Comparison of ENCODE assay signal across 8 mouse cellular contexts in genomic region chr17:71662751-71663250, GRCm38 (mm10). TPM values are rescaled to one million over a fixed set of nuclear protein-coding genes. Genes with fewer than 3 reads are reported as not detected.
DNase-seq lines count a peak whose midpoint lies in the region; ATAC-seq lines count a peak whose summit lies in the region.

No protein-coding gene starts in this region.

- WGBS in forebrain, embryonic 13.5 days, result 9% methylated on average over 21 of the region's 21 CpGs
- WGBS in large intestine, adult 2 months, result 10% methylated on average over 21 of the region's 21 CpGs
- WGBS in liver, embryonic 16.5 days (ENCODE audit: insufficient replicate concordance), result 8% methylated on average over 21 of the region's 21 CpGs
- 12% methylated on average over 21 of the region's 21 CpGs for WGBS in neural tube, embryonic 13.5 days

- peak; percentile 92 for ATAC-seq in forebrain, embryonic 13.5 days
- 0 out of 2 replicates have a peak, but pooled peaks have one; percentile 30 for ATAC-seq in liver, embryonic 16.5 days (ENCODE audit: low read depth)
- ATAC-seq in neural tube, embryonic 13.5 days (ENCODE audit: low read depth), result peak; percentile 90

- H3K4me2 ChIP-seq in forebrain, embryonic 13.5 days, result peak overlapping the region; percentile 68
- peak overlapping the region; percentile 57 for H3K4me2 ChIP-seq in liver, embryonic 16.5 days (ENCODE audit: low read depth, low read length)
- H3K4me2 ChIP-seq in neural tube, embryonic 13.5 days, result peak overlapping the region; percentile 60

- H3K4me3 ChIP-seq in forebrain, embryonic 13.5 days, result peak overlapping the region; percentile 33
- H3K4me3 ChIP-seq in liver, embryonic 16.5 days (ENCODE audit: low read depth, low read length), result peak overlapping the region; percentile 40
- peak overlapping the region; percentile 31 for H3K4me3 ChIP-seq in neural tube, embryonic 13.5 days

- intact Hi-C loops in heart, postnatal 14 days (cut with DNase I), result loop anchor here (1.0 to 10.0 kb wide), 4 partner anchors 212 to 1120 kb away; no protein-coding TSS in a partner anchor

- H3K9me3 ChIP-seq in forebrain, embryonic 13.5 days (replicated peaks), result no peaks in the 10 kb centered on the region
- no peaks in the 10 kb centered on the region for H3K9me3 ChIP-seq in liver, embryonic 16.5 days (replicated peaks; ENCODE audit: control insufficient read depth, low read length)
- H3K9me3 ChIP-seq in neural tube, embryonic 13.5 days, result no peaks in the 10 kb centered on the region

- H3K36me3 ChIP-seq in forebrain, embryonic 13.5 days (ENCODE audit: poor library complexity, severe bottlenecking), result peaks cover 8% of the 10 kb centered on the region
- no peaks in the 10 kb centered on the region for H3K36me3 ChIP-seq in liver, embryonic 16.5 days (ENCODE audit: control insufficient read depth, insufficient read depth)
- H3K36me3 ChIP-seq in neural tube, embryonic 13.5 days, result peaks cover 11% of the 10 kb centered on the region

- no peaks in the 10 kb centered on the region for H3K4me1 ChIP-seq in forebrain, embryonic 13.5 days
- H3K4me1 ChIP-seq in liver, embryonic 16.5 days (ENCODE audit: control insufficient read depth, low read depth, low read length), result peaks cover 2% of the 10 kb centered on the region; the same call in 1 of the 2 replicates
- 0 out of 2 replicates have a peak, but pooled peaks cover 5% of the 10 kb centered on the region for H3K4me1 ChIP-seq in neural tube, embryonic 13.5 days (replicated peaks)

- H3K27me3 ChIP-seq in forebrain, embryonic 13.5 days, result no peaks in the 10 kb centered on the region
- no peaks in the 10 kb centered on the region for H3K27me3 ChIP-seq in liver, embryonic 16.5 days (ENCODE audit: control insufficient read depth, insufficient read depth, low read depth, low read length)
- no peaks in the 10 kb centered on the region for H3K27me3 ChIP-seq in neural tube, embryonic 13.5 days

- H3K9ac ChIP-seq in forebrain, embryonic 13.5 days, result 0 out of 2 replicates have a peak overlapping the region, but pooled peaks have one; percentile 26
- no peak overlapping the region for H3K9ac ChIP-seq in liver, embryonic 16.5 days (ENCODE audit: low read depth, low read length)
- H3K9ac ChIP-seq in neural tube, embryonic 13.5 days, result no peak overlapping the region

- H3K27ac ChIP-seq in forebrain, embryonic 13.5 days, result no peak overlapping the region
- H3K27ac ChIP-seq in liver, embryonic 16.5 days (ENCODE audit: low read length), result no peak overlapping the region
- H3K27ac ChIP-seq in neural tube, embryonic 13.5 days (replicated peaks), result no peak overlapping the region; the same call in 1 of the 2 replicates

- DNase-seq in CD8-positive naive resting alpha-beta T cell, adult 2 months (ENCODE audit: low read depth in 2 of 2, low spot score in 2 of 2), result peak; percentile 35 to 52
- DNase-seq in c-Kit-positive CD71-negative TER-119-negative erythroid progenitor cells, embryonic 14.5 days (ENCODE audit: low read depth), result peak; percentile 64
- DNase-seq in heart, postnatal 14 days, result peak; percentile 67 to 81
- DNase-seq in large intestine, adult 2 months (ENCODE audit: low read depth, low spot score), result peak; percentile 18
- peak; percentile 51 for DNase-seq in testis, postnatal 14 days (ENCODE audit: low spot score)

RNA-seq across cellular contexts. Expression of gene Togaram2, which starts 10.3 kb away (rescaled TPM):
- 0.22 and 0.52 TPM in 2 replicates for polyA plus RNA-seq in forebrain, embryonic 13.5 days (2015; fragmentation: Nextera tagmentation; extraction: Ambion mirVana)
- total RNA-seq in heart, postnatal 14 days (2021), result 1 to 10 TPM; 2.0 to 2.3 TPM
- 0.27 and 0.29 TPM in 2 replicates for polyA plus RNA-seq in large intestine, adult 2 months (2012; rRNA removed)
- not detected in 2 replicates for polyA plus RNA-seq in liver, embryonic 16.5 days (2015; fragmentation: Nextera tagmentation; extraction: Ambion mirVana)
- 0.15 and 0.29 TPM in 2 replicates for polyA plus RNA-seq in neural tube, embryonic 13.5 days (2015; fragmentation: Nextera tagmentation; extraction: Ambion mirVana)

RNA-seq across cellular contexts. Expression of gene Wdr43, which starts 47.1 kb away (rescaled TPM):
- polyA plus RNA-seq in forebrain, embryonic 13.5 days (2015; fragmentation: Nextera tagmentation; extraction: Ambion mirVana), result 54.6 and 60.7 TPM in 2 replicates
- 10 to 100 TPM; 20.5 to 20.8 TPM for total RNA-seq in heart, postnatal 14 days (2021)
- 6.8 and 11.0 TPM in 2 replicates for polyA plus RNA-seq in large intestine, adult 2 months (2012; rRNA removed)
- 26.0 and 26.6 TPM in 2 replicates for polyA plus RNA-seq in liver, embryonic 16.5 days (2015; fragmentation: Nextera tagmentation; extraction: Ambion mirVana)
- 45.6 and 49.9 TPM in 2 replicates for polyA plus RNA-seq in neural tube, embryonic 13.5 days (2015; fragmentation: Nextera tagmentation; extraction: Ambion mirVana)

Comparison
In these comparisons a context has a peak if more than half of its experiments do, and no peak if none do; other contexts are left out.
1. DNase-seq: peak in every context shown above with its lines; median percentile 74 in heart, postnatal 14 days; 64 in c-Kit-positive CD71-negative TER-119-negative erythroid progenitor cells, embryonic 14.5 days; 51 in testis, postnatal 14 days; 44 in CD8-positive naive resting alpha-beta T cell, adult 2 months; 18 in large intestine, adult 2 months.
2. ATAC-seq: peak in every context shown above with its lines; median percentile 92 in forebrain, embryonic 13.5 days; 90 in neural tube, embryonic 13.5 days; 30 in liver, embryonic 16.5 days.